Mouse (Mus musculus): ENCODE results near the gene Tmem178b. TPM values are rescaled to one million over a fixed set of nuclear protein-coding genes. Genes with fewer than 3 reads are reported as not detected.

Tmem178b gene
- polyA plus RNA-seq, 1 experiment from 2014 or later = 33.1 TPM

DNA sequence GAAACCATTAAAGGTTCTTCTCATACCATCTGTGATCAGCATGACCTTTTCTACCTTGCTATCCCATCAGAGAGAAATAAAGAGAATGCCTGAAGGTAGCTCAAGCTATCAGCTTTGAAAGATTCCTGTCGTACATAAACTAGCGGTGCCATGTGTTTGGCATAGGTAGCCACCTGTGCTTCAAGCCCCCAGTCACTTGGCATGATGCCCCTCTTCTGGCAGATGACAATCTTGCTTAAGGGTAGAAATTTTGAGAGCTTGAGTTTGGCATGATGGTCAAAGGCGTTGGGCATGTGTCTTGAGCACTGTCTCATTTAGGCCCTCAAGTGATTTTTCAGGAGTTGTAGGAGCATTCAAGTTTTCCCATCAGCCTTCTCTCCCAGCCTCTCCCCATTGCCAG, 344.6 kb downstream of the Tmem178b start:
- H3K36me3 ChIP-seq = no peaks in the 10 kb centered on the region
- no peak overlapping the region for H3K27ac ChIP-seq (replicated peaks)
- 86% methylated on average over 3 of the region's 3 CpGs for WGBS
- H3K9ac ChIP-seq = no peak overlapping the region
- no peak overlapping the region for H3K4me3 ChIP-seq
- no peaks in the 10 kb centered on the region for H3K27me3 ChIP-seq
- ATAC-seq (ENCODE audit: low FRiP score, low read depth) = no peak
- H3K4me2 ChIP-seq = no peak overlapping the region
- no peaks in the 10 kb centered on the region for H3K4me1 ChIP-seq (replicated peaks)
- no peaks in the 10 kb centered on the region for H3K9me3 ChIP-seq

DNA sequence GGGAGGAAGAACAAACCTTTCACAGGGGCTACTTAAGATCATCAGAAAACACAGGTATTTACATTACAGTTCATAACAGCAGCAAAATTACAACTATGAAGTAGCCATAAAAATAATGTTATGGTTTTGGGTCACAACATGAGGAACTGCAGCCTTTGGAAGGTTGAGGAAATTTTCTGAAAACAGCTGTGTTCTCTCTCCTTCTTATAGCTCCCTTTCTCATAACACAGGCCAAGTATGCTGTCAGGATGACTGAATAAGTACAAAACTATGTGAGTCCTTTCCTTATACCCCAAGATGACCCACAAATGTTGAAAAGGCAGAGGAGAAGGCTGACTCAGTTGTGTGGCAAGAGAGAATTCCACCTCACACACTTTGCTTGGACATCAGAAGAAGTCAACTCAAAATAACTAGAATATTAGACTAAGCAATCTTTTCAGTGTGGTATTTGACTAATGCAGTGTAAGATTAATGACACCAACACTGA, 347.6 kb downstream of the Tmem178b start:
- no peak overlapping the region for H3K4me2 ChIP-seq
- no peaks in the 10 kb centered on the region for H3K9me3 ChIP-seq
- H3K27ac ChIP-seq (replicated peaks) = no peak overlapping the region
- H3K36me3 ChIP-seq = no peaks in the 10 kb centered on the region
- H3K4me1 ChIP-seq (replicated peaks) = no peaks in the 10 kb centered on the region
- H3K4me3 ChIP-seq = no peak overlapping the region
- no peak for ATAC-seq (ENCODE audit: low FRiP score, low read depth)
- H3K27me3 ChIP-seq = no peaks in the 10 kb centered on the region
- no peak overlapping the region for H3K9ac ChIP-seq

DNA sequence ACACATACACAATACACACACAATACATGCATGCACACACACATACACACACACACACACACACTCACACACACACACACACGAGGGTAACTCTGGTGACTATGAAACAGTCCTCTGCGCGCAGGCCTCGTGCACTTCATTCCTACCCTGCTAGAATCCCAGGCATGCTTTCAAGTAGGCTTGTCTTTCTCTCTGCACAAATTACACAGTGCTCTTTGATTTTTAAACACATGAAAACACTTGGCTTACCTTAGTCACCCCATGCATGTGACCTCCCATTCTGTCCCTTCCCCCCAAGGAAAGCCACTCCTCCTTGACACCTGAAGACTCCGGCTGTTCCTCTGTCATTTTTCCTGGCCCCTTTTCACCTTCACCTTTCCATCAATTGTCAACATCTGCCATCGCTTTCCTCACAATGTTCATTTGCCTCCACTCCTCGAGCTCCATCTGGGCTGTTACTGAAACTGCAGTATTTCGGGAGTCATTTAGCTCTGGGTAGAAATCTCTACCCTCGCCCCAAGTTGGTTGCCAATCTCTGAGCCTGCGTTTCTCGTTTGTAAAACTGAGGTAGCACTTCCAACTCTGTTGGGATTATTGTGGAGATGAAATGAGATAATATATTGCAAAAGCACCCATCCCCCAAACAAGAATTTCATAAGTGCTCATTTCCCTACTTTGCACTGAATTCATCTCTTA, 352.7 kb downstream of the Tmem178b start:
- WGBS = 87% methylated on average over 11 of the region's 11 CpGs
- Histone ChIP-seq H3K4me2 (no peak overlapping the region), H3K9me3 (no peaks in the 10 kb centered on the region), H3K4me3 (no peak overlapping the region), H3K36me3 (no peaks in the 10 kb centered on the region), H3K9ac (no peak overlapping the region), H3K27me3 (no peaks in the 10 kb centered on the region), H3K27ac (replicated peaks) (no peak overlapping the region), H3K4me1 (replicated peaks) (no peaks in the 10 kb centered on the region)
- ATAC-seq (ENCODE audit: low FRiP score, low read depth) = no peak

DNA sequence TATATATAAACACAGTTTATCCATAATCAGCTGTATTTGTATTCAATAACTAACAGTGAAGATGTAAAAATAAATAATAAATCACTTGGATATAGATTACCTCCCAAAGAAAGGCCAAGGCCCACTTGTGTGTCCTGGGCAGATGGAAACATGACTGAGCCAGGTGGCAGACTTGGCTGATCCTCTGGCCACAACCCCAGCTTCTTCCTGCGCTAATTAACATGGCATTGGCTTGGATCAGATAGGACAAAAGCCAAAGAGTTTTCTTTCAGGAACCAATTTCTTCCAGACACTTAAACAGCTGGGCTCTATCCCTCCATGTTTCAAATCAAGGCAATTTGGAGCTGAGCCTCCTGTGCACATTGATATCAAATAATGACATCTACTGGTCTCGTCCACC, 355.9 kb downstream of the Tmem178b start:
- Histone ChIP-seq H3K27ac (replicated peaks) (no peak overlapping the region), H3K27me3 (no peaks in the 10 kb centered on the region), H3K9me3 (no peaks in the 10 kb centered on the region), H3K36me3 (no peaks in the 10 kb centered on the region), H3K4me1 (replicated peaks) (peaks cover 1% of the 10 kb centered on the region), H3K4me3 (no peak overlapping the region), H3K9ac (no peak overlapping the region), H3K4me2 (no peak overlapping the region)
- no peak for ATAC-seq (ENCODE audit: low FRiP score, low read depth)
- WGBS = 70% methylated on average over 2 of the region's 2 CpGs

DNA sequence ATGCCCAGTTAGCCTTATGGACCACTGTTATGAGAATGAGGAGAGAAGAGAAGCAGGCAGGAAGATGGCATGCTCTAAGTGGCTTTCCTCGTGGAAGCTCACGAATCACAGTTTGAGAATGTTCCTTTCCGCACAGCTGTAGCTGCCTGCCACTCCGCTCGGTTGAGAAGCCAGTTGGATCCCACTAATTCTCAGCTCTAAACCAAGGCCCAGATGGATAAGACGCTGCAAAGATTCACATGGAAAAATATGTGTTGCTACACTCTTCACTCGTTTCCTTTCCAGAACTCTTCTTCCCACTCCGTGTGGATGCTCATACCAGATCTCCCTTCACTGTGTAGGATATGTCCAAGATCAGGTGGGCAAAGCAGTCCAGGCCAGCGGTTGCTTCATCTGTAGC, 356.9 kb downstream of the Tmem178b start:
- WGBS = 92% methylated on average over 9 of the region's 9 CpGs
- no peak for ATAC-seq (ENCODE audit: low FRiP score, low read depth)
- Histone ChIP-seq H3K27me3 (no peaks in the 10 kb centered on the region), H3K36me3 (no peaks in the 10 kb centered on the region), H3K9me3 (no peaks in the 10 kb centered on the region), H3K4me2 (no peak overlapping the region), H3K9ac (no peak overlapping the region), H3K27ac (replicated peaks) (no peak overlapping the region), H3K4me1 (replicated peaks) (peaks cover 6% of the 10 kb centered on the region), H3K4me3 (no peak overlapping the region)

DNA sequence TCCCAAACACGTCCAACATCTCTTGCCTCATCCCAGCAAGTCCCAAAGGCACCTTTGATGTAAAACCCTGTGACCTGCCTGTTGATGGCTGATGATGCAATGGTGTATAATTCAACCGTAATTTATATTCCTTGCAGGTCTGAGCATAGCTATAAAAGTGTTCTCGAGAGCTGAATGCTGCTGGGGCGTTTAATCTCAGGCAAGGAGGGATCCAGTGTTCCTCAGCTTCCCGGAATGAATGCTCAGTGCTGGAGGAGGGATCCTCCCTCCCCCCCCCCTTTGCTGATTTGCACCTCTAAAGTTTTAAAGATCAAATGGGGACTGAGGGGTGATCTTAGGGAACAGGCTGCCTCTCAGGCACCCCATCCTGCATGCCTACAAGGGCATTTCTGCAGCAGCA, 361.0 kb downstream of the Tmem178b start:
- H3K4me1 ChIP-seq (replicated peaks) = peaks cover 6% of the 10 kb centered on the region
- H3K4me2 ChIP-seq = no peak overlapping the region
- H3K36me3 ChIP-seq = no peaks in the 10 kb centered on the region
- no peak overlapping the region; the same call in 1 of the 2 replicates for H3K27ac ChIP-seq (replicated peaks)
- no peaks in the 10 kb centered on the region for H3K27me3 ChIP-seq
- no peak for ATAC-seq (ENCODE audit: low FRiP score, low read depth)
- 26% methylated on average over 5 of the region's 5 CpGs for WGBS
- H3K4me3 ChIP-seq = no peak overlapping the region
- H3K9me3 ChIP-seq = no peaks in the 10 kb centered on the region
- H3K9ac ChIP-seq = no peak overlapping the region

DNA sequence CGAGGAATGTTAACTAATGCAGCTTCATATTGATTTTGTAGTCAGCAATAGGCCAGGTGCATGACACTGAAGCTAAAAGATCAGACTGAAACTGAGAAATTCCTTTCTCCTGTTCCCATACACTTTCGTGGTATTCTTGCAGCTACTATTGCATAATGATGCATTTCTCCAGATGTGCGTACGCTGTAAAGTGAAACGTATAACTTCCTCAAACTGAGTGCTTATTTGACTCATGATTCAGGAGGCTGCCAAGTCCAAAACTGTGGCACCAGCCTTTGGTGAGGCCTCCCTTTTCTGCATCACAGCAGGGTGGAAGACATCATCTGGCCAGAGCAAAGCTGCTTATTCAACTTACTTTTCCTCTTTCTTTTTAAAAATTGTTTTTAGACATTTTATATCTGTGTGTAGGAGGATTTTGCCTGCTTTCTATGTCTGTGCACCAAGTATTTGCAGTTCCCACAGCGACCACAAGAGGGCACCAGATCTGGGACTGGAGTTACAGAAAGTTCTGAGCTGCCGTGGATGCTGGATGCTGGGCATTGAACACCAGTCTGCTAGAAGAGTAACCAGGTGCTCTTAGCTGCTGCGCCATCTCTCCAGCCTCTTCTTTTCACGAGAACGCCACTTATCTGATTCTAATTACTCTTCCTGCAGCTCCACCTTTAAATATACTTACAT, 362.9 kb downstream of the Tmem178b start:
- H3K27me3 ChIP-seq = no peaks in the 10 kb centered on the region
- ATAC-seq (ENCODE audit: low FRiP score, low read depth) = peak; percentile 19; the same call in 1 of the 2 replicates
- H3K36me3 ChIP-seq = no peaks in the 10 kb centered on the region
- no peak overlapping the region for H3K4me2 ChIP-seq
- H3K9ac ChIP-seq = no peak overlapping the region
- 46% methylated on average over 10 of the region's 10 CpGs for WGBS
- no peaks in the 10 kb centered on the region for H3K9me3 ChIP-seq
- peaks cover 6% of the 10 kb centered on the region for H3K4me1 ChIP-seq (replicated peaks)
- no peak overlapping the region for H3K27ac ChIP-seq (replicated peaks)
- H3K4me3 ChIP-seq = no peak overlapping the region

DNA sequence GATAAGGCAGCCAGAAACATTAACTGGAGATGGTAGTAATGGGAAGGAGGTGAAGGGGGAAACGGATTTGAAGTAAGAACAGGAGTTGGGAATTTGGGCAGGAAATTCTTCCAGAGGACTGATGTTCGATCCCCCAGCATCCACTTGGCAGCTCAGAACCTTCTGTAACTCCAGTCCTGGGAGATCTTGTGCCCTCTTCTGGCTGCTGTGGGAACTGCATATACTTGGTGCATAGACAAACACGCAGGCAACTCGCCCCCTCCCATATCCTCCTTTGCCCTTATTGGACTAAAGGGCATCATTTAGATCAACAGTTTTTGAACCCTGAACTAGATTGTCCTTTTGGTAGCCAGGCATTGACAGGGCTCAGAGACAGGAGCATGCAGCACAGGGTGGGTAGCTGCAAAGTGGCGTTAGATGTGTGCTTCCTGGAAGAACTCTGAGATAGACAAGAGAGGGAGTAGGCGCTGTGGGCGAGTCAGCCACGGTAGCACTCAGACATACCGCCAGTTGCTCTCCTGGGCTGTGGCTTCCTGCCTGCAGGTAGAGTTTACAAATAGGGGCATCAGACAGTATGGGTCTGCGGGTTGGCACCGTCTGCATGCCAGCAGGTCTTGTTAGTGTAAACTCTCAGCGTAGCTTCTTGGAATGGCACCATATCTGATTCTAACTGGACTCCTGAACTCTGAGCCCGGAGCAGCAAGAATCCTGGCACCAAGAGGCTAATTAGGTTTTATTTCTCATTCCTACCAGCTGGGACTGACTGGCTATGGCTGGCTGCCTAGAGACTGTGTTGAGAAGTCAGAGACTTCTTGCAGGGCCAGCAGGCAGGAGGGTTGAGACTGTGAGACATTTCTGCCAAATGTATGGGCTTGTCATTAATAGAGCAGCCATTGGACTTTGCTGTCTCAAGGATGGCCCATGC, 364.0 kb downstream of the Tmem178b start:
- H3K4me1 ChIP-seq (replicated peaks) = peaks cover 6% of the 10 kb centered on the region
- ATAC-seq (ENCODE audit: low FRiP score, low read depth) = peak; percentile 54; the same call in 1 of the 2 replicates
- no peaks in the 10 kb centered on the region for H3K27me3 ChIP-seq
- H3K27ac ChIP-seq (replicated peaks) = no peak overlapping the region
- H3K4me2 ChIP-seq = no peak overlapping the region
- H3K9ac ChIP-seq = no peak overlapping the region
- H3K36me3 ChIP-seq = no peaks in the 10 kb centered on the region
- no peaks in the 10 kb centered on the region for H3K9me3 ChIP-seq
- H3K4me3 ChIP-seq = no peak overlapping the region
- WGBS = 66% methylated on average over 13 of the region's 13 CpGs

DNA sequence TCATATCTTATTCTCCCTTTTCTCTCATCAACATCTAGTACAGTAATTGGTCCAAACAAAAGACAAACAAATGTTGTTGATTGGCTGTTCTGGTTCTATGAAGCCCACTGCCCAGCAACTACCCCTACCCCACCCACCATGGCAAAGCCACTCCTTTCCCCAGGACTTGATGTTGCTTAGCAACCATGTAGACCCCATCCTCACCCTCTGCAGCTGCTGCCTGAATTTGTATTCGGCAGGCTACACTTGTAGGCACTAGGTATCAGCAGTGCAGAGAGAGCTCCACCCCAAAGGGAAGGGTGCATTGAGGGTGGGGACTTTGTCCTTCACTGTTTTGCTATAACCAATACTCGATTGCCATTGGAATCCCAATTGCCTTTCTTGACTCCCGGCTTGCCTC, 365.8 kb downstream of the Tmem178b start:
- Histone ChIP-seq H3K4me3 (no peak overlapping the region), H3K4me2 (no peak overlapping the region), H3K36me3 (no peaks in the 10 kb centered on the region), H3K4me1 (replicated peaks) (peaks cover 6% of the 10 kb centered on the region), H3K9ac (no peak overlapping the region), H3K27me3 (no peaks in the 10 kb centered on the region), H3K9me3 (no peaks in the 10 kb centered on the region), H3K27ac (replicated peaks) (no peak overlapping the region)
- no peak for ATAC-seq (ENCODE audit: low FRiP score, low read depth)
- 65% methylated on average over 3 of the region's 3 CpGs for WGBS

DNA sequence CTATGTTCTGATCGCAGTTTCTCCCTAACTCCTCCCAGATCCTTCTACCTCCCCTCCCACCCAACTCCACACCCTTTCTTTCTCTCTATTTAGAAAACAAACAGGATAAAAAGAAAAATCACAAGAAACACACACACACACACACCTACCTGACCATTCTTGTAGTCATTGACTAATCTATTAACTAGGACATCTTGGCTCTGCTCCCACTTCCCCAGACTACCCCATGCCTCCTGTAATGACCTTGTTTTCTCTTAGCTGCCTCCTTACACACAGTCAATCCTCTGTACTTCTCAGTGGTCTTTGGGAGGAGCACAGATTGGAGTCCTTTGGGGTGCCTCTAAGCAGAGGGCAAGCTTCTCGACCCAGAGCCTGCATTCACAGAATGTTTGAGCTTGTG, 367.6 kb downstream of the Tmem178b start:
- H3K27me3 ChIP-seq = no peaks in the 10 kb centered on the region
- H3K9me3 ChIP-seq = no peaks in the 10 kb centered on the region
- H3K4me2 ChIP-seq = no peak overlapping the region
- no peak for ATAC-seq (ENCODE audit: low FRiP score, low read depth)
- no peak overlapping the region for H3K4me3 ChIP-seq
- 79% methylated on average over 2 of the region's 2 CpGs for WGBS
- no peak overlapping the region for H3K27ac ChIP-seq (replicated peaks)
- no peaks in the 10 kb centered on the region; the same call in 1 of the 2 replicates for H3K36me3 ChIP-seq
- H3K9ac ChIP-seq = no peak overlapping the region
- H3K4me1 ChIP-seq (replicated peaks) = no peaks in the 10 kb centered on the region

DNA sequence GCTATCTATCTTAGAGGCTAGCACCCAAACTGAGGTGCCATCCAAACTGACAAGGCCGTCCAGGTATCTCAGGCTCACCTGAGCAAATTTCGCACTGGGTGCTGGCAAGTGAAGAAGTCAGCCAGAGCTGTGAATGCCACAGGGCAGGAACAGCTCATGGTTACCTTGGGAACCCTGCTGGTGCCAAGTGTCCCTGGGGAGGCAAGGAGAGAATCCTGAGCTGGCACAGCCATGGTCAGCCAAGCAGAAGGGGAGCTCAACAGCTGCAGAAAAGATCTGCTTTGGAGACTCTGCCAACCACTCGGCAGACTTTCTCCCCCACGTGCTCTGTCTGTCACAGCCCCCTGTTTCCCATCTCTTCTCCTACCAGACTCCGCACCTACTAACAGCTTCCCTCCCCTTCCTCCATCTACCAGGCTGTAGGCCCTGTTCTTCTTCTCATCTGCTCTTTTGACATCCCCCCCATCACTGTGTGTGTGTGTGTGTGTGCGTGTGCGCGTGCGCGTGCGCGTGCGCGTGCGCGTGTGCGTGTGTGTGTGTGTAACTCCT, 374.4 kb downstream of the Tmem178b start:
- H3K4me1 ChIP-seq (replicated peaks) = no peaks in the 10 kb centered on the region
- 90% methylated on average over 17 of the region's 17 CpGs for WGBS
- no peak overlapping the region for H3K4me3 ChIP-seq
- no peaks in the 10 kb centered on the region for H3K27me3 ChIP-seq
- H3K27ac ChIP-seq (replicated peaks) = no peak overlapping the region
- H3K36me3 ChIP-seq = no peaks in the 10 kb centered on the region; the same call in 1 of the 2 replicates
- H3K9ac ChIP-seq = no peak overlapping the region
- H3K9me3 ChIP-seq = no peaks in the 10 kb centered on the region
- no peak overlapping the region for H3K4me2 ChIP-seq
- peak; percentile 62 for ATAC-seq (ENCODE audit: low FRiP score, low read depth)

Data from hindbrain, embryonic 15.5 days (tissue).